Mouse (Mus musculus): ENCODE data around the gene Fam24a. TPM values are rescaled to one million over a fixed set of nuclear protein-coding genes. Genes with fewer than 3 reads are reported as not detected.

The Fam24a gene
- polyA plus RNA-seq, 1 experiment from 2014 or later: not detected

- H3K27ac ChIP-seq (ENCODE audit: low read length): peak within 1 kb of the TSS; percentile 95
- H3K27me3 ChIP-seq (ENCODE audit: control insufficient read depth, insufficient read depth, low read length): no peaks in the 10 kb centered on the region
- WGBS: 4% methylated on average over 47 of the region's 47 CpGs
- peak; percentile 94 for ATAC-seq (ENCODE audit: insufficient number of reproducible peaks, insufficient read depth, low FRiP score, low read depth)
- H3K4me1 ChIP-seq (ENCODE audit: control insufficient read depth, insufficient read depth, low read length): 0 out of 2 replicates have a peak, but pooled peaks cover 3% of the 10 kb centered on the region
- H3K36me3 ChIP-seq (ENCODE audit: control insufficient read depth, insufficient read depth, low read length): peaks cover 8% of the 10 kb centered on the region; the same call in 1 of the 2 replicates
- H3K9me3 ChIP-seq (ENCODE audit: control insufficient read depth, low read depth, low read length): no peaks in the 10 kb centered on the region
- H3K4me3 ChIP-seq (ENCODE audit: low read depth, low read length): peak within 1 kb of the TSS; percentile 58
- H3K9ac ChIP-seq (replicated peaks; ENCODE audit: low read depth, low read length): peak within 1 kb of the TSS; percentile 73
- H3K4me2 ChIP-seq (replicated peaks; ENCODE audit: low read depth, low read length): peak within 1 kb of the TSS; percentile 55
Measured at GRCm38 (mm10) chr7:131370648-131371469, 37.2 kb downstream of the Fam24a start, which contains the start of gene Pstk. Gene Pstk (plus strand): TSS chr7:131371141.

- Histone ChIP-seq H3K27ac (ENCODE audit: low read length) (peak overlapping the region; percentile 95), H3K27me3 (ENCODE audit: control insufficient read depth, insufficient read depth, low read length) (no peaks in the 10 kb centered on the region), H3K4me1 (ENCODE audit: control insufficient read depth, insufficient read depth, low read length) (0 out of 2 replicates have a peak, but pooled peaks cover 3% of the 10 kb centered on the region), H3K9me3 (ENCODE audit: control insufficient read depth, low read depth, low read length) (no peaks in the 10 kb centered on the region), H3K4me2 (replicated peaks; ENCODE audit: low read depth, low read length) (peak overlapping the region; percentile 55), H3K4me3 (ENCODE audit: low read depth, low read length) (peak overlapping the region; percentile 58), H3K9ac (replicated peaks; ENCODE audit: low read depth, low read length) (peak overlapping the region; percentile 73), H3K36me3 (ENCODE audit: control insufficient read depth, insufficient read depth, low read length) (peaks cover 8% of the 10 kb centered on the region; the same call in 1 of the 2 replicates)
- WGBS: 5% methylated on average over 9 of the region's 9 CpGs
- no peak; the same call in 1 of the 2 replicates for ATAC-seq (ENCODE audit: insufficient number of reproducible peaks, insufficient read depth, low FRiP score, low read depth)
Measured at GRCm38 (mm10) chr7:131371470-131371860, 37.8 kb downstream of the Fam24a start.

GRCm38 (mm10) chr7:131371880-131372651, 38.4 kb downstream of the Fam24a start:
- peak overlapping the region; percentile 58 for H3K4me3 ChIP-seq (ENCODE audit: low read depth, low read length)
- H3K4me1 ChIP-seq (ENCODE audit: control insufficient read depth, insufficient read depth, low read length): 0 out of 2 replicates have a peak, but pooled peaks cover 3% of the 10 kb centered on the region
- H3K9ac ChIP-seq (replicated peaks; ENCODE audit: low read depth, low read length): peak overlapping the region; percentile 73
- WGBS: 71% methylated on average over 9 of the region's 9 CpGs
- H3K27ac ChIP-seq (ENCODE audit: low read length): 0 out of 2 replicates have a peak overlapping the region, but pooled peaks have one; percentile 95
- no peaks in the 10 kb centered on the region for H3K27me3 ChIP-seq (ENCODE audit: control insufficient read depth, insufficient read depth, low read length)
- no peaks in the 10 kb centered on the region for H3K9me3 ChIP-seq (ENCODE audit: control insufficient read depth, low read depth, low read length)
- peak overlapping the region; percentile 55 for H3K4me2 ChIP-seq (replicated peaks; ENCODE audit: low read depth, low read length)
- peaks cover 8% of the 10 kb centered on the region; the same call in 1 of the 2 replicates for H3K36me3 ChIP-seq (ENCODE audit: control insufficient read depth, insufficient read depth, low read length)
- no peak for ATAC-seq (ENCODE audit: insufficient number of reproducible peaks, insufficient read depth, low FRiP score, low read depth)

Other genes starting within 250 kb of the Fam24a start
- not detected in 2 replicates for gene 4933402N03Rik, start 187.6 kb upstream of the Fam24a start, polyA plus RNA-seq (2014; fragmentation: Nextera tagmentation; extraction: Ambion mirVana)
- gene 5430419D17Rik, start 159.5 kb upstream of the Fam24a start, polyA plus RNA-seq (2014; fragmentation: Nextera tagmentation; extraction: Ambion mirVana): not detected in 2 replicates
- 0.11 TPM in 1 of 2 replicates, not detected in the other for gene Cuzd1, start 11.6 kb upstream of the Fam24a start, polyA plus RNA-seq (2014; fragmentation: Nextera tagmentation; extraction: Ambion mirVana)
- not detected in 2 replicates for gene Fam24b, start 4.3 kb upstream of the Fam24a start, polyA plus RNA-seq (2014; fragmentation: Nextera tagmentation; extraction: Ambion mirVana)
- 16.9 and 23.4 TPM in 2 replicates for gene 2310057M21Rik, start 28.9 kb downstream of the Fam24a start, polyA plus RNA-seq (2014; fragmentation: Nextera tagmentation; extraction: Ambion mirVana)
- 79.4 and 82.8 TPM in 2 replicates for gene Pstk, start 37.3 kb downstream of the Fam24a start, polyA plus RNA-seq (2014; fragmentation: Nextera tagmentation; extraction: Ambion mirVana)
- 18.2 and 20.0 TPM in 2 replicates for gene Ikzf5, start 76.7 kb downstream of the Fam24a start, polyA plus RNA-seq (2014; fragmentation: Nextera tagmentation; extraction: Ambion mirVana)
- gene Acadsb, start 76.7 kb downstream of the Fam24a start, polyA plus RNA-seq (2014; fragmentation: Nextera tagmentation; extraction: Ambion mirVana): 109 and 114 TPM in 2 replicates
- 0.72 and 1.1 TPM in 2 replicates for gene Hmx3, start 209.0 kb downstream of the Fam24a start, polyA plus RNA-seq (2014; fragmentation: Nextera tagmentation; extraction: Ambion mirVana)
- gene Hmx2, start 214.9 kb downstream of the Fam24a start, polyA plus RNA-seq (2014; fragmentation: Nextera tagmentation; extraction: Ambion mirVana): 0.94 and 1.3 TPM in 2 replicates
- gene Bub3, start 226.4 kb downstream of the Fam24a start, polyA plus RNA-seq (2014; fragmentation: Nextera tagmentation; extraction: Ambion mirVana): 210 and 232 TPM in 2 replicates

All from stomach, embryonic 14.5 days (tissue).